Mouse (Mus musculus) hindbrain, embryonic 16.5 days (tissue): ENCODE measurements around the gene Il1rap. TPM values are rescaled to one million over a fixed set of nuclear protein-coding genes. Genes with fewer than 3 reads are reported as not detected.

Source experiments
- ATAC-seq: fragments of 200-750 bp; cut with Nextera tagmentation; 2 replicates; pipeline ENCODE4 v1.8.0; 2017; ENCODE audit warnings: moderate TSS enrichment, moderate library complexity
- H3K27ac ChIP-seq: fragments of 300-500 bp; sonication (generic); 2 replicates; pipeline ENCODE4 v1.5.1; 2014; ENCODE audit warnings: low read depth, mild to moderate bottlenecking, control low read depth, low read length, moderate library complexity
- H3K27me3 ChIP-seq: fragments of 300-500 bp; sonication (generic); replicated peaks from 2 replicates; pipeline ENCODE4 v1.6.1; 2014; ENCODE audit warnings: low read length; ENCODE audit not compliant: control insufficient read depth, insufficient read depth
- H3K36me3 ChIP-seq: fragments of 300-500 bp; sonication (generic); 2 replicates; pipeline ENCODE4 v1.6.1; 2014; ENCODE audit warnings: mild to moderate bottlenecking, low read length, moderate library complexity, mixed read lengths; ENCODE audit not compliant: control insufficient read depth, insufficient read depth
- H3K4me1 ChIP-seq: fragments of 300-500 bp; sonication (generic); 2 replicates; pipeline ENCODE4 v1.6.1; 2014; ENCODE audit warnings: low read depth, low read length; ENCODE audit not compliant: control insufficient read depth, insufficient read depth
- H3K4me2 ChIP-seq: fragments of 300-500 bp; sonication (generic); 2 replicates; pipeline ENCODE4 v1.6.1; 2014; ENCODE audit warnings: mild to moderate bottlenecking, low read length, control low read depth, moderate library complexity
- H3K4me3 ChIP-seq: fragments of 300-500 bp; sonication (generic); 2 replicates; pipeline ENCODE4 v1.5.1; 2014; ENCODE audit warnings: mild to moderate bottlenecking, low read length, control low read depth, moderate library complexity
- H3K9ac ChIP-seq: fragments of 300-500 bp; sonication (generic); 2 replicates; pipeline ENCODE4 v1.6.1; 2014; ENCODE audit warnings: low read depth, mild to moderate bottlenecking, control low read depth, low read length, moderate library complexity
- H3K9me3 ChIP-seq: fragments of 300-500 bp; sonication (generic); 2 replicates; pipeline ENCODE4 v1.6.1; 2014; ENCODE audit warnings: mild to moderate bottlenecking, low read length, moderate library complexity; ENCODE audit not compliant: control insufficient read depth
- WGBS: fragments of 180-500 bp; shearing (Covaris S2); extraction: QIAGEN DNeasy Blood & Tissue Kit; methylation state at CpG from one replicate; pipeline ENCODE4 v1.1.7; 2014; 5-methylcytosine and 5-hydroxymethylcytosine counted together
- polyA plus RNA-seq: library from polyadenylated mRNA; unstranded; fragments of >200 nt; fragmentation: Nextera tagmentation; extraction: Ambion mirVana; gene quantifications from 2 replicates; pipeline ENCODE4 v1.2.1, GENCODE M21; 2015

Gene Il1rap
- 13.0 and 13.6 TPM in 2 replicates for polyA plus RNA-seq

- no peaks in the 10 kb centered on the region for H3K9me3 ChIP-seq
- WGBS = 3% methylated on average over 51 of the region's 51 CpGs
- peak within 1 kb of the TSS; percentile 89 for H3K4me2 ChIP-seq
- H3K9ac ChIP-seq = peak within 1 kb of the TSS; percentile 68
- H3K4me3 ChIP-seq = peak within 1 kb of the TSS; percentile 67
- no peaks in the 10 kb centered on the region for H3K36me3 ChIP-seq
- H3K4me1 ChIP-seq = 0 out of 2 replicates have a peak, but pooled peaks cover 2% of the 10 kb centered on the region
- H3K27ac ChIP-seq = peak within 1 kb of the TSS; percentile 65
- ATAC-seq = peak; percentile 99
- no peaks in the 10 kb centered on the region for H3K27me3 ChIP-seq
Observed at GRCm38 (mm10) chr16:26581048-26581912, at the start of gene Il1rap. TSS of gene Il1rap (plus strand) at chr16:26581704.

- Histone ChIP-seq H3K27me3 (no peaks in the 10 kb centered on the region), H3K4me2 (no peak overlapping the region), H3K4me1 (no peaks in the 10 kb centered on the region; the same call in 1 of the 2 replicates), H3K27ac (no peak overlapping the region), H3K4me3 (no peak overlapping the region), H3K36me3 (no peaks in the 10 kb centered on the region), H3K9me3 (no peaks in the 10 kb centered on the region), H3K9ac (no peak overlapping the region)
- no peak for ATAC-seq
- 80% methylated on average over 1 of the region's 1 CpGs for WGBS
Observed at GRCm38 (mm10) chr16:26532287-26532686, 49.2 kb upstream of the Il1rap start.

- Histone ChIP-seq H3K36me3 (no peaks in the 10 kb centered on the region), H3K9me3 (no peaks in the 10 kb centered on the region), H3K4me3 (no peak overlapping the region), H3K4me2 (no peak overlapping the region), H3K27me3 (no peaks in the 10 kb centered on the region), H3K9ac (no peak overlapping the region), H3K27ac (no peak overlapping the region; the same call in 1 of the 2 replicates), H3K4me1 (peaks cover 9% of the 10 kb centered on the region)
- 21% methylated on average over 7 of the region's 7 CpGs for WGBS
- ATAC-seq = peak; percentile 68
Observed at GRCm38 (mm10) chr16:26546170-26546878, 35.2 kb upstream of the Il1rap start.

- Histone ChIP-seq H3K4me1 (peaks cover 9% of the 10 kb centered on the region), H3K9ac (no peak overlapping the region), H3K27me3 (no peaks in the 10 kb centered on the region), H3K27ac (no peak overlapping the region), H3K4me3 (no peak overlapping the region), H3K9me3 (no peaks in the 10 kb centered on the region), H3K36me3 (no peaks in the 10 kb centered on the region), H3K4me2 (no peak overlapping the region)
- whole genome bisulfite sequencing = 63% methylated on average over 1 of the region's 1 CpGs
- ATAC-seq = peak; percentile 54
Observed at GRCm38 (mm10) chr16:26546879-26547206, 34.7 kb upstream of the Il1rap start.

- Histone ChIP-seq H3K4me3 (no peak overlapping the region), H3K9me3 (no peaks in the 10 kb centered on the region), H3K9ac (no peak overlapping the region), H3K36me3 (no peaks in the 10 kb centered on the region), H3K27me3 (no peaks in the 10 kb centered on the region), H3K27ac (no peak overlapping the region), H3K4me2 (no peak overlapping the region), H3K4me1 (peaks cover 9% of the 10 kb centered on the region)
- no peak for ATAC-seq
- WGBS = 87% methylated on average over 2 of the region's 2 CpGs
Observed at GRCm38 (mm10) chr16:26549221-26549620, 32.3 kb upstream of the Il1rap start.

- Histone ChIP-seq H3K36me3 (no peaks in the 10 kb centered on the region), H3K9me3 (no peaks in the 10 kb centered on the region), H3K27me3 (no peaks in the 10 kb centered on the region), H3K4me1 (no peaks in the 10 kb centered on the region), H3K27ac (no peak overlapping the region), H3K4me2 (no peak overlapping the region), H3K9ac (no peak overlapping the region), H3K4me3 (no peak overlapping the region)
- 90% methylated on average over 3 of the region's 3 CpGs for WGBS
- no peak for ATAC-seq
Observed at GRCm38 (mm10) chr16:26552234-26552633, 29.3 kb upstream of the Il1rap start.

GRCm38 (mm10) chr16:26558797-26559196, 22.7 kb upstream of the Il1rap start:
- no peaks in the 10 kb centered on the region; the same call in 1 of the 2 replicates for H3K4me1 ChIP-seq
- H3K9ac ChIP-seq = no peak overlapping the region
- no peaks in the 10 kb centered on the region for H3K9me3 ChIP-seq
- WGBS = 85% methylated on average over 1 of the region's 1 CpGs
- ATAC-seq = no peak
- H3K36me3 ChIP-seq = no peaks in the 10 kb centered on the region
- H3K4me3 ChIP-seq = no peak overlapping the region
- H3K27me3 ChIP-seq = no peaks in the 10 kb centered on the region
- no peak overlapping the region for H3K4me2 ChIP-seq
- H3K27ac ChIP-seq = no peak overlapping the region

- Histone ChIP-seq H3K4me2 (no peak overlapping the region), H3K27me3 (no peaks in the 10 kb centered on the region), H3K9me3 (no peaks in the 10 kb centered on the region), H3K4me3 (no peak overlapping the region), H3K9ac (no peak overlapping the region), H3K27ac (no peak overlapping the region), H3K36me3 (no peaks in the 10 kb centered on the region), H3K4me1 (no peaks in the 10 kb centered on the region; the same call in 1 of the 2 replicates)
- no peak for ATAC-seq
- 14% methylated on average over 2 of the region's 2 CpGs for WGBS
Observed at GRCm38 (mm10) chr16:26561743-26562142, 19.8 kb upstream of the Il1rap start.

GRCm38 (mm10) chr16:26562771-26563170, 18.7 kb upstream of the Il1rap start:
- H3K27me3 ChIP-seq = no peaks in the 10 kb centered on the region
- H3K27ac ChIP-seq = no peak overlapping the region
- H3K4me3 ChIP-seq = no peak overlapping the region
- H3K4me1 ChIP-seq = no peaks in the 10 kb centered on the region; the same call in 1 of the 2 replicates
- no peak for ATAC-seq
- WGBS = 78% methylated on average over 2 of the region's 2 CpGs
- H3K9ac ChIP-seq = no peak overlapping the region
- H3K4me2 ChIP-seq = no peak overlapping the region
- no peaks in the 10 kb centered on the region for H3K9me3 ChIP-seq
- no peaks in the 10 kb centered on the region for H3K36me3 ChIP-seq
